In genomic region chr2:142174039-142174438, GRCm38 (mm10) we compare ENCODE assay signal across 14 mouse cellular contexts.
DNase-seq lines count a peak whose midpoint lies in the region.
"Had no signal": no experiment of that assay in that cellular context is flagged by ENCODE, and none has a peak within 500 bp of the region (broad histone marks: within the 10 kb centered on the region; RNA-seq: fewer than 3 reads in every experiment).

No protein-coding gene starts in this region.

- intact Hi-C loops in gastrocnemius, postnatal 36 days (cut with DNase I) = no loop called here

- peak; percentile 7 for DNase-seq in kidney, postnatal 10 days
- no peak for DNase-seq in kidney, postnatal 36 days
- peak; percentile 7 for DNase-seq in cerebellum, adult 11-12 months
- DNase-seq in cerebellum, adult 9-10 months = peak; percentile 12
- DNase-seq in cerebellum, postnatal 25 days = peak; percentile 47 to 69
- no peak for DNase-seq in ovary, postnatal 14 days (ENCODE audit: low spot score)
- no peak for DNase-seq in lung, postnatal 36 days
- no peak for DNase-seq in gastrocnemius, postnatal 36 days
- DNase-seq: adrenal gland, postnatal 14 days; gastrocnemius, adult 2 months; gastrocnemius, postnatal 25 days; heart, adult 11 months; heart, postnatal 4 days; kidney, adult 11 months had no signal

Comparison
In these comparisons a context has a peak if more than half of its experiments do, and no peak if none do; other contexts are left out.
1. DNase-seq: peak in kidney, postnatal 10 days (single experiment), cerebellum, adult 11-12 months (single experiment), cerebellum, adult 9-10 months (single experiment) and cerebellum, postnatal 25 days (2 of 2); none in kidney, postnatal 36 days (0 of 2), ovary, postnatal 14 days (single experiment), lung, postnatal 36 days (single experiment) and gastrocnemius, postnatal 36 days (0 of 2).